Mouse (Mus musculus) fibroblast of lung, adult 2 months (primary cell): ENCODE measurements around the gene Slc7a1.
"Not testable (repeated sequence)": the region's sequence is repeated elsewhere in the genome, so short reads cannot be mapped to it uniquely, and the experiment has no call there.

Experiments
- DNase-seq: peaks from one replicate; pipeline ENCODE4 v3.0.0-alpha.2; 2011; ENCODE audit warnings: low read depth

Gene Slc7a1

GRCm38 (mm10) chr5:148366455-148366854 is 33.2 kb downstream of the Slc7a1 start:
- no peak for DNase-seq

- DNase-seq = no peak
Measured at GRCm38 (mm10) chr5:148363441-148364113, 36.1 kb downstream of the Slc7a1 start.

GRCm38 (mm10) chr5:148362296-148362695 is 37.4 kb downstream of the Slc7a1 start:
- DNase-seq = no peak

- DNase-seq = no peak
Measured at GRCm38 (mm10) chr5:148361759-148362010, 38.0 kb downstream of the Slc7a1 start.

GRCm38 (mm10) chr5:148360922-148361758 is 38.6 kb downstream of the Slc7a1 start:
- no peak for DNase-seq

GRCm38 (mm10) chr5:148359131-148359530 is 40.6 kb downstream of the Slc7a1 start:
- no peak for DNase-seq

GRCm38 (mm10) chr5:148357168-148357567 is 42.5 kb downstream of the Slc7a1 start:
- DNase-seq = no peak

GRCm38 (mm10) chr5:148355822-148356221 is 43.9 kb downstream of the Slc7a1 start:
- no peak for DNase-seq

- no peak for DNase-seq
Measured at GRCm38 (mm10) chr5:148354536-148354935, 45.2 kb downstream of the Slc7a1 start.

- no peak for DNase-seq
Measured at GRCm38 (mm10) chr5:148353429-148353828, 46.3 kb downstream of the Slc7a1 start.

GRCm38 (mm10) chr5:148349327-148350011 is 50.2 kb downstream of the Slc7a1 start:
- DNase-seq = no peak

GRCm38 (mm10) chr5:148348153-148348552 is 51.6 kb downstream of the Slc7a1 start:
- no peak for DNase-seq

- DNase-seq = no peak
Measured at GRCm38 (mm10) chr5:148346543-148346942, 53.2 kb downstream of the Slc7a1 start.

GRCm38 (mm10) chr5:148344374-148344773 is 55.3 kb downstream of the Slc7a1 start:
- DNase-seq = no peak

- DNase-seq = no peak
Measured at GRCm38 (mm10) chr5:148342061-148342741, 57.5 kb downstream of the Slc7a1 start.

- no peak for DNase-seq
Measured at GRCm38 (mm10) chr5:148339126-148339525, 60.6 kb downstream of the Slc7a1 start.

- peak; percentile 37 for DNase-seq
Measured at GRCm38 (mm10) chr5:148332622-148332974, 67.1 kb downstream of the Slc7a1 start.

GRCm38 (mm10) chr5:148331926-148332621 is 67.6 kb downstream of the Slc7a1 start:
- no peak for DNase-seq

- DNase-seq = no peak
Measured at GRCm38 (mm10) chr5:148331229-148331776, 68.4 kb downstream of the Slc7a1 start.

GRCm38 (mm10) chr5:148328982-148329381 is 70.7 kb downstream of the Slc7a1 start:
- no peak for DNase-seq

GRCm38 (mm10) chr5:148326295-148326694 is 73.4 kb downstream of the Slc7a1 start:
- not testable (repeated sequence) for DNase-seq
